Mouse (Mus musculus) intestine, embryonic 14.5 days (tissue): ENCODE results near the gene Pacrg. TPM values are rescaled to one million over a fixed set of nuclear protein-coding genes. Genes with fewer than 3 reads are reported as not detected.

Source experiments
- ATAC-seq: fragments of 200-750 bp; cut with Nextera tagmentation; replicated peaks from 2 replicates; pipeline ENCODE4 v1.8.0; 2017; ENCODE audit warnings: low read depth, moderate number of reproducible peaks, moderate TSS enrichment, moderate library complexity; ENCODE audit not compliant: low FRiP score, low TSS enrichment
- DNase-seq: peaks from one replicate; pipeline ENCODE4 v3.0.0-alpha.2; 2018; ENCODE audit warnings: low spot score
- H3K27ac ChIP-seq: fragments of 300-500 bp; sonication (generic); 2 replicates; pipeline ENCODE4 v1.5.1; 2014; ENCODE audit warnings: low read depth, mild to moderate bottlenecking, control low read depth
- H3K27me3 ChIP-seq: fragments of 300-500 bp; sonication (generic); replicated peaks from 2 replicates; pipeline ENCODE4 v1.6.1; 2014; ENCODE audit warnings: low read length, control low read depth; ENCODE audit not compliant: control insufficient read depth, insufficient read depth
- H3K36me3 ChIP-seq: fragments of 300-500 bp; sonication (generic); 2 replicates; pipeline ENCODE4 v1.6.1; 2014; ENCODE audit warnings: low read length, control low read depth; ENCODE audit not compliant: control insufficient read depth, insufficient read depth
- H3K4me1 ChIP-seq: fragments of 300-500 bp; sonication (generic); replicated peaks from 2 replicates; pipeline ENCODE4 v1.6.1; 2014; ENCODE audit warnings: low read length, control low read depth, mixed read lengths; ENCODE audit not compliant: control insufficient read depth, insufficient read depth
- H3K4me2 ChIP-seq: fragments of 300-500 bp; sonication (generic); 2 replicates; pipeline ENCODE4 v1.6.1; 2014; ENCODE audit warnings: low read length
- H3K4me3 ChIP-seq: fragments of 300-500 bp; sonication (generic); 2 replicates; pipeline ENCODE4 v1.5.1; 2014; ENCODE audit warnings: low read depth, low read length, control low read depth, mixed read lengths
- H3K9ac ChIP-seq: fragments of 300-500 bp; sonication (generic); 2 replicates; pipeline ENCODE4 v1.6.1; 2014; ENCODE audit warnings: mild to moderate bottlenecking, low read length
- H3K9me3 ChIP-seq: fragments of 300-500 bp; sonication (generic); 2 replicates; pipeline ENCODE4 v1.6.1; 2016; ENCODE audit warnings: low read length, control low read depth; ENCODE audit not compliant: control insufficient read depth
- WGBS: fragments of 180-500 bp; shearing (Covaris S2); extraction: QIAGEN DNeasy Blood & Tissue Kit; methylation state at CpG from one replicate; pipeline ENCODE4 v1.1.7; 2014; 5-methylcytosine and 5-hydroxymethylcytosine counted together
- polyA plus RNA-seq: library from polyadenylated mRNA; unstranded; fragments of >200 nt; fragmentation: Nextera tagmentation; extraction: Ambion mirVana; gene quantifications from 2 replicates; pipeline ENCODE4 v1.2.1, GENCODE M21; 2014

Pacrg gene
- polyA plus RNA-seq, 1 experiment from 2014 or later = 1.1 TPM

- H3K9me3 ChIP-seq = no peaks in the 10 kb centered on the region
- no peak overlapping the region for H3K4me2 ChIP-seq
- no peak overlapping the region for H3K4me3 ChIP-seq
- 87% methylated on average over 2 of the region's 2 CpGs for WGBS
- H3K36me3 ChIP-seq = no peaks in the 10 kb centered on the region
- H3K9ac ChIP-seq = no peak overlapping the region
- H3K27me3 ChIP-seq = no peaks in the 10 kb centered on the region
- no peaks in the 10 kb centered on the region for H3K4me1 ChIP-seq
- no peak overlapping the region for H3K27ac ChIP-seq
- DNase-seq (no peak), ATAC-seq (no peak)
Observed at GRCm38 (mm10) chr17:10808571-10808970, 31.5 kb downstream of the Pacrg start.

GRCm38 (mm10) chr17:10807261-10807998, 32.7 kb downstream of the Pacrg start:
- DNase-seq (no peak), ATAC-seq (no peak)
- Histone ChIP-seq H3K27me3 (no peaks in the 10 kb centered on the region), H3K9me3 (no peaks in the 10 kb centered on the region), H3K27ac (no peak overlapping the region), H3K4me3 (no peak overlapping the region), H3K36me3 (no peaks in the 10 kb centered on the region), H3K9ac (no peak overlapping the region), H3K4me2 (no peak overlapping the region), H3K4me1 (no peaks in the 10 kb centered on the region)
- 86% methylated on average over 13 of the region's 13 CpGs for WGBS

- H3K4me2 ChIP-seq = no peak overlapping the region
- H3K27ac ChIP-seq = no peak overlapping the region
- no peaks in the 10 kb centered on the region for H3K9me3 ChIP-seq
- no peak overlapping the region for H3K4me3 ChIP-seq
- ATAC-seq (no peak), DNase-seq (no peak)
- H3K9ac ChIP-seq = no peak overlapping the region
- WGBS = 78% methylated on average over 4 of the region's 4 CpGs
- H3K4me1 ChIP-seq = no peaks in the 10 kb centered on the region
- no peaks in the 10 kb centered on the region for H3K36me3 ChIP-seq
- H3K27me3 ChIP-seq = no peaks in the 10 kb centered on the region
Observed at GRCm38 (mm10) chr17:10806692-10807091, 33.4 kb downstream of the Pacrg start.

GRCm38 (mm10) chr17:10791661-10792060, 48.5 kb downstream of the Pacrg start:
- Histone ChIP-seq H3K4me1 (peaks cover 6% of the 10 kb centered on the region; the same call in 1 of the 2 replicates), H3K27me3 (no peaks in the 10 kb centered on the region), H3K4me2 (peak overlapping the region; percentile 17; the same call in 1 of the 2 replicates), H3K9ac (no peak overlapping the region), H3K4me3 (no peak overlapping the region), H3K9me3 (no peaks in the 10 kb centered on the region), H3K27ac (no peak overlapping the region), H3K36me3 (no peaks in the 10 kb centered on the region)
- ATAC-seq (no peak), DNase-seq (no peak)
- 24% methylated on average over 3 of the region's 3 CpGs for WGBS

- 68% methylated on average over 4 of the region's 4 CpGs for WGBS
- H3K4me1 ChIP-seq = no peaks in the 10 kb centered on the region
- no peak overlapping the region for H3K4me2 ChIP-seq
- H3K36me3 ChIP-seq = no peaks in the 10 kb centered on the region
- DNase-seq (no peak), ATAC-seq (no peak)
- no peak overlapping the region for H3K9ac ChIP-seq
- H3K4me3 ChIP-seq = no peak overlapping the region
- no peaks in the 10 kb centered on the region for H3K9me3 ChIP-seq
- H3K27me3 ChIP-seq = no peaks in the 10 kb centered on the region
- no peak overlapping the region for H3K27ac ChIP-seq
Observed at GRCm38 (mm10) chr17:10784401-10784920, 55.6 kb downstream of the Pacrg start.

GRCm38 (mm10) chr17:10776503-10776902, 63.6 kb downstream of the Pacrg start:
- ATAC-seq = no peak
- H3K36me3 ChIP-seq = no peaks in the 10 kb centered on the region
- no peak overlapping the region for H3K27ac ChIP-seq
- H3K4me2 ChIP-seq = no peak overlapping the region
- DNase-seq = no peak
- no peaks in the 10 kb centered on the region for H3K9me3 ChIP-seq
- 31% methylated on average over 10 of the region's 10 CpGs for WGBS
- H3K4me3 ChIP-seq = no peak overlapping the region
- no peaks in the 10 kb centered on the region for H3K27me3 ChIP-seq
- no peak overlapping the region for H3K9ac ChIP-seq
- H3K4me1 ChIP-seq = no peaks in the 10 kb centered on the region; the same call in 1 of the 2 replicates

- Histone ChIP-seq H3K27me3 (no peaks in the 10 kb centered on the region), H3K4me2 (no peak overlapping the region), H3K9ac (no peak overlapping the region), H3K36me3 (no peaks in the 10 kb centered on the region), H3K4me1 (no peaks in the 10 kb centered on the region; the same call in 1 of the 2 replicates), H3K9me3 (no peaks in the 10 kb centered on the region), H3K4me3 (no peak overlapping the region), H3K27ac (no peak overlapping the region)
- DNase-seq = no peak
- ATAC-seq = no peak
- WGBS = 39% methylated on average over 1 of the region's 1 CpGs
Observed at GRCm38 (mm10) chr17:10774468-10774867, 65.6 kb downstream of the Pacrg start.

- H3K4me3 ChIP-seq = no peak overlapping the region
- no peak overlapping the region for H3K27ac ChIP-seq
- no peaks in the 10 kb centered on the region for H3K36me3 ChIP-seq
- no peak overlapping the region for H3K9ac ChIP-seq
- no peaks in the 10 kb centered on the region; the same call in 1 of the 2 replicates for H3K4me1 ChIP-seq
- no peaks in the 10 kb centered on the region for H3K27me3 ChIP-seq
- WGBS = 63% methylated on average over 3 of the region's 3 CpGs
- no peak overlapping the region for H3K4me2 ChIP-seq
- DNase-seq (no peak), ATAC-seq (no peak)
- H3K9me3 ChIP-seq = no peaks in the 10 kb centered on the region
Observed at GRCm38 (mm10) chr17:10772207-10772606, 67.9 kb downstream of the Pacrg start.

- no peak for ATAC-seq
- H3K4me1 ChIP-seq = no peaks in the 10 kb centered on the region
- no peak overlapping the region for H3K4me2 ChIP-seq
- no peak overlapping the region for H3K4me3 ChIP-seq
- WGBS = 49% methylated on average over 6 of the region's 6 CpGs
- DNase-seq = no peak
- no peaks in the 10 kb centered on the region for H3K9me3 ChIP-seq
- H3K27ac ChIP-seq = no peak overlapping the region
- no peaks in the 10 kb centered on the region for H3K36me3 ChIP-seq
- no peak overlapping the region for H3K9ac ChIP-seq
- H3K27me3 ChIP-seq = no peaks in the 10 kb centered on the region
Observed at GRCm38 (mm10) chr17:10769873-10770272, 70.2 kb downstream of the Pacrg start.
